Mouse (Mus musculus): ENCODE data around the gene Vipr1.

DNA sequence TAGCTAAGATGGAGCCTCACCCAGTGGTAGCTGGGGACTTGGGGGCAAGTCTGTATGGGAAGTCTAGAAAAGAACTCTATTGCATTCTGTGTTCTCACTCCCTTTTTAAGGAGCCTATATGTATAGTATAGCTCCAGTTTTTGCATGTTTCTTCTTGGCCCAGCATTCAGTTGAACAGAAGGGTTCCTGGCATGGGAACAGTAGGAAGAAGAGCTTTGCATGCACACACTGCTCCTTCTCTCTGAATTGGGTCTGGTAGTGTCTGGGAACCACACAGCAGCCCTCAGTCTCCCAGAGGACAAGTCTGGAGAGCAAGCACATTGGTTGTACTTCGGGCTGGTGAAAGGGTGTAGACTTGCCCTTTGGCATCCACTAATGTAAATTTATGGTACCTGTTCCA lies 11.9 kb upstream of the Vipr1 start:
- TF ChIP-seq CTCF (IDR thresholded peaks at IDR 0.05; ENCODE audit: low read depth) (no peak), EP300 (optimal IDR thresholded peaks at IDR 0.05) (no peak)

Data from stomach, postnatal 0 days (tissue).